Mouse (Mus musculus) embryonic facial prominence, embryonic 12.5 days (tissue): ENCODE measurements around the gene Wfikkn1. TPM values are rescaled to one million over a fixed set of nuclear protein-coding genes. Genes with fewer than 3 reads are reported as not detected.

Experiments
- ATAC-seq: fragments of 200-750 bp; cut with Nextera tagmentation; 2 replicates; pipeline ENCODE4 v1.8.0; 2017; ENCODE audit not compliant: insufficient number of reproducible peaks, insufficient read depth, low FRiP score, low TSS enrichment
- H3K27ac ChIP-seq: fragments of 300-500 bp; sonication (generic); 2 replicates; pipeline ENCODE4 v1.5.1; 2016; ENCODE audit warnings: mild to moderate bottlenecking
- H3K27me3 ChIP-seq: fragments of 300-500 bp; sonication (generic); 2 replicates; pipeline ENCODE4 v1.6.1; 2016; ENCODE audit warnings: mild to moderate bottlenecking, moderate library complexity
- H3K36me3 ChIP-seq: fragments of 300-500 bp; sonication (generic); 2 replicates; pipeline ENCODE4 v1.6.1; 2016; ENCODE audit warnings: mild to moderate bottlenecking
- H3K4me1 ChIP-seq: fragments of 300-500 bp; sonication (generic); 2 replicates; pipeline ENCODE4 v1.6.1; 2016
- H3K4me2 ChIP-seq: fragments of 300-500 bp; sonication (generic); replicated peaks from 2 replicates; pipeline ENCODE4 v1.6.1; 2016; ENCODE audit warnings: mild to moderate bottlenecking, moderate library complexity
- H3K4me3 ChIP-seq: fragments of 300-500 bp; sonication (generic); 2 replicates; pipeline ENCODE4 v1.5.1; 2016; ENCODE audit warnings: mild to moderate bottlenecking
- H3K9ac ChIP-seq: fragments of 300-500 bp; sonication (generic); 2 replicates; pipeline ENCODE4 v1.6.1; 2016; ENCODE audit warnings: mild to moderate bottlenecking, moderate library complexity
- H3K9me3 ChIP-seq: fragments of 300-500 bp; sonication (generic); 2 replicates; pipeline ENCODE4 v1.6.1; 2016; ENCODE audit warnings: mild to moderate bottlenecking, moderate library complexity
- WGBS: fragments of 180-500 bp; shearing (Covaris S2); methylation state at CpG from one replicate; pipeline ENCODE4 v1.1.7; 2016; 5-methylcytosine and 5-hydroxymethylcytosine counted together
- polyA plus RNA-seq: library from polyadenylated mRNA; unstranded; fragments of >200 nt; fragmentation: Nextera tagmentation; extraction: Ambion mirVana; gene quantifications from 2 replicates; pipeline ENCODE4 v1.2.1, GENCODE M21; 2016

Wfikkn1 gene
- polyA plus RNA-seq: 0.45 and 0.62 TPM in 2 replicates

DNA sequence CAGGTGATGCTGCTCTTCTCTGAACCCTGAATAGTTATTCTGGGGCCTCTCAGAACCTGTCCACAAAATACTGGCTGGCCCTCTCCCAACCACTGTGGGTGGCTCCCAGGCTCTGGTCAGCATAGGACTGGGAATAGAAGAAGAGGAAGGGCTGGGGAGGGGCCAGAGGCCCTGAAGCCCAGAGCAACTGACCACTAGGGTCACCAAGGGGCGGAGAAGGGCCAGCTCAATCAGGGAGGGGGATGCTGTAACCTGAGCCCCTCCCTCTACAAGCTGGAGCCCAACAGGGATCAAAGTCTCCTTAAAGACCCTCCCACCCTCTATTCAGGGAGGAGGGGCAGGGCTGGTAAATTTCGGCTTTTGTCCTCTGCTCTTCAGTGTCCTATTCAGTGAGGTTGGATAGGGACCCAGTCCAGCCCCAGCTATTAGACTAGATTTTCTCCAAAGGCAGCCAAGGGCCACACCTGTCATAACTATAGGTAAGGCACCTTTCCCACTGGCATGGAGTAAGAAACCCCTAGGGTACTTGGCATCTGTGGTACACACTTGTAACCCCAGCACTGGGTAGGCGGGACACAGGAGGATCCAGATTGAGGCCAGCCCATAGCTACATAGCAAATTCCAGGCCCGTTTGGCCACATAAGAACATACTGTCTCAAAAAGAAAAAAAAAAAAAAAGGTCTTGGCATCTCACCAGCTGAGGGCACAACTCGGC is at the start of gene Wfikkn1:
Wfikkn1 (minus strand) TSS at position 663 of the 715 bp plus-strand sequence.
- no peak within 1 kb of the TSS for H3K4me3 ChIP-seq
- no peak within 1 kb of the TSS for H3K4me2 ChIP-seq

DNA sequence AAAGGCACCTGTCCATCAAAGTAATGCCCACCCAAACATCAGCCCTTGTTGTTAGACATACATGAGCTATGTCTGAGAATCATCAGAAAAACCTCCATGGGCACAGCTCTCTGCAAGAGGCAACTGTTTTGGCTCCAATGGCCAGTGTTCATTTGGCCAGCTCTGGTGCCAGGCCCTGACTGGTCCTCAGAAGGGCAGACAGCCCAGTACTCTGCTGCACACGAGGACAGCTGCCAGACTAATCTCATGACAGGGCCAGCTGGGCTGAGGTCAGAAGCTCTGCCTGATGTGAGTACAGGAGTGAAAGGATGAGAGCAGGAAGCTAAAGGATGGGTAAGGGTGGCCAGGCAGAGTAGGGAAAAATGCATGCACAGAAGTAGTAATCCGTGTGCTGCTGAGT is 44.7 kb upstream of the Wfikkn1 start:
- ATAC-seq: no peak
- Histone ChIP-seq H3K27me3 (no peaks in the 10 kb centered on the region), H3K36me3 (peaks cover 45% of the 10 kb centered on the region), H3K4me3 (no peak overlapping the region), H3K4me2 (no peak overlapping the region), H3K4me1 (0 out of 2 replicates have a peak, but pooled peaks cover 4% of the 10 kb centered on the region), H3K27ac (no peak overlapping the region), H3K9me3 (no peaks in the 10 kb centered on the region), H3K9ac (no peak overlapping the region)
- 76% methylated on average over 2 of the region's 2 CpGs for WGBS

More for the DNA sequence above, at the start of gene Wfikkn1:
- no peaks in the 10 kb centered on the region for H3K9me3 ChIP-seq
- 0 out of 2 replicates have a peak within 1 kb of the TSS, but pooled peaks have one; percentile 15 for H3K9ac ChIP-seq
- H3K36me3 ChIP-seq: peaks cover 55% of the 10 kb centered on the region
- H3K27me3 ChIP-seq: no peaks in the 10 kb centered on the region
- H3K4me1 ChIP-seq: peaks cover 37% of the 10 kb centered on the region
- H3K27ac ChIP-seq: peak within 1 kb of the TSS; percentile 38; the same call in 1 of the 2 replicates
- ATAC-seq: no peak
- 22% methylated on average over 5 of the region's 5 CpGs for WGBS

DNA sequence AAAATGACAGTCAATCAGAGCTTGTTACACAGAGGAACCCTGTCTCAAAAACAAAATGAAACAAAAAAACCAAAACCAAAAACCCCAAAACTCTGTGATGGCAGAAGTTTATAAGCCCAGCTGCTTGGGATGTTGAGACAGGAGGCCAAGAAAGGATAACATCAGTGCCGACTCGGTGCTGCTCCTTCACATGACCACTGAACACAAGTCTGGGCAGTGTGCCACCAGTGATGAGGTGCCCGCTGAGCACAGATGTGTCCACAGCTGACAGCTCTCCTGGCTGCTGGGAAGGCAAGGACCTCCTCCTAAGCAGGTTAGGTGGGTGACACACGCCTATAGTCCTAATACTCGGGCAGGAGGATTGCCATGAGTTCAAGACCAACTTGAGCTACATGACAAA is 41.5 kb upstream of the Wfikkn1 start:
- ATAC-seq: no peak
- H3K4me3 ChIP-seq: no peak overlapping the region
- H3K4me2 ChIP-seq: no peak overlapping the region
- H3K9ac ChIP-seq: no peak overlapping the region
- H3K36me3 ChIP-seq: peaks cover 16% of the 10 kb centered on the region
- WGBS: 86% methylated on average over 5 of the region's 5 CpGs
- H3K4me1 ChIP-seq: peaks cover 17% of the 10 kb centered on the region
- H3K27me3 ChIP-seq: no peaks in the 10 kb centered on the region
- H3K27ac ChIP-seq: no peak overlapping the region
- no peaks in the 10 kb centered on the region for H3K9me3 ChIP-seq

DNA sequence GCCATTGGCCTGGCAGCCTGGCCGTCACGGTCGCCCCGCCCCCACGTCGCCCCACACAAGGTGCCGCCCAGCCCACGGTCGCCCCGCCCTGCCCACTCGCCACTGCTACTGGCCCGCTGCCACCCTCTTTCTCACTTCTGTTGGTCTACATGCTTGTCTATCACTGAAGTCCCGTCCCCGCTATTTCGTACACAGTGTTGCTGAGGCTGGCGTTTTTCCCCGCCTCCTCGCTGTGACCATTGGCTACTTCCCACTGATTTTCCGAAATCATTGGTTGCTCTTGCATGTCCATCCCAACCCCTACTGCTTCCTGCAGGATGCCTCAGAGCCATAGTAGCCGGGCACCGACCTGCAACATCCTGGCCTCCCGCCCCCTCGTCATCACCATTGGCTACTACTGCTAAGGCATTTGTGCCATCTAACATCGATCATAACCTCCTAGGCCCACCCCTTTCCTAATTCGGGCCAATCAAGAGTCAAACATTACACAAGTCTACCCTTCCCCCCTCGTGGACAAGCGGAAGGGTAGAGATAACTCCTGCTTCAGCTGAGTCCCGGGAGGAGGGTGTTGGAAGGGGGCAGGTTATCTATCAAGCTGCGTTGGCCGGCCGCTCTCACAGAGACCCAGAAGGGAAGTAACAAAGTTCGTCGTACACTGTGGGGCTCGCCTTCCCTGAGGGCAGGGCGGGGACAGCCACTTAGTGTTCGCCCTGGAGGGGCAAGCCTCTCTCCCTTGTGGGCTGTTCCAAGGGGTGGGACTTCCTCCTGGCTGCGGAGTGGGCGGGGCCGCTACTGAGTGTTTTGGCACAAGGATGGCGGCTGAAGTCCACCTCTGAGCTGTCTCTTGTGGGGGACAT is 39.4 kb upstream of the Wfikkn1 start:
- Histone ChIP-seq H3K27ac (peak overlapping the region; percentile 86), H3K4me2 (peak overlapping the region; percentile 80), H3K9ac (peak overlapping the region; percentile 71), H3K4me3 (peak overlapping the region; percentile 95), H3K36me3 (no peaks in the 10 kb centered on the region), H3K9me3 (no peaks in the 10 kb centered on the region), H3K4me1 (peaks cover 17% of the 10 kb centered on the region), H3K27me3 (no peaks in the 10 kb centered on the region)
- WGBS: under 1% methylated on average over 40 of the region's 40 CpGs
- ATAC-seq: peak; percentile 99

DNA sequence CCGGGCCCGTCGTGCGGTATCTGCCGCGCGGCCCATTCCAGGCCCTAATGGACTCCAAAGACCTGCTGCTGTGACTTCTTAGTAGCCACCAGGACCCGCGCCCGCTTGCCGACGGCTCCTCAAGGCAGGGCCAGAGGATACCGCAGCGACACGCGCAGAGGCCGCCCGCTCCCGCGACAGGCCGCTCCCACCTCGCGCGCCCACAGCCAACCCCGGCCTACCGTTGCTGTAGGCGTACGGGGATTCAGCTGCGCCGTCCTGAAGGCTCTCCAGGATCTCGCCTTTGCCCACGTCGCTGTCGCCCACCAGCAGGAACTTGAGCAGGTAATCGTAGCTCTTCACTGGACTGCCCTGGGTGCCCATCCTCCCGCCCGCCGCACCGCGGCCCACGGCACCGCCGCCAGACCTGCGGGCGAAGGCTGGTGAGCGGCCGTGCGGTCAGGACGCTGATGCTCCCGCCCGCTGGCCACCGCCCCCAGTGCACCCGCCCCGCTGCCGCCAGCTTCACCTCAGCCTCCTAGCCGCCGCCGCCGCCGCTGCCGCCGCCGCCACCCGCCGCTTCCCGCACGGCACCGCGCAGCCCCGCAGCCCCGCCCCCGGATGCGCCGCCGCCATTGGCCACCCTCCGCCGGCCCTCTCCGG is 38.6 kb upstream of the Wfikkn1 start, which contains the start of gene Rab40c:
Rab40c (minus strand) TSS at position 584 of the 642 bp plus-strand sequence.
- ATAC-seq: no peak
- Histone ChIP-seq H3K9ac (peak within 1 kb of the TSS; percentile 71), H3K27ac (peak within 1 kb of the TSS; percentile 86)

DNA sequence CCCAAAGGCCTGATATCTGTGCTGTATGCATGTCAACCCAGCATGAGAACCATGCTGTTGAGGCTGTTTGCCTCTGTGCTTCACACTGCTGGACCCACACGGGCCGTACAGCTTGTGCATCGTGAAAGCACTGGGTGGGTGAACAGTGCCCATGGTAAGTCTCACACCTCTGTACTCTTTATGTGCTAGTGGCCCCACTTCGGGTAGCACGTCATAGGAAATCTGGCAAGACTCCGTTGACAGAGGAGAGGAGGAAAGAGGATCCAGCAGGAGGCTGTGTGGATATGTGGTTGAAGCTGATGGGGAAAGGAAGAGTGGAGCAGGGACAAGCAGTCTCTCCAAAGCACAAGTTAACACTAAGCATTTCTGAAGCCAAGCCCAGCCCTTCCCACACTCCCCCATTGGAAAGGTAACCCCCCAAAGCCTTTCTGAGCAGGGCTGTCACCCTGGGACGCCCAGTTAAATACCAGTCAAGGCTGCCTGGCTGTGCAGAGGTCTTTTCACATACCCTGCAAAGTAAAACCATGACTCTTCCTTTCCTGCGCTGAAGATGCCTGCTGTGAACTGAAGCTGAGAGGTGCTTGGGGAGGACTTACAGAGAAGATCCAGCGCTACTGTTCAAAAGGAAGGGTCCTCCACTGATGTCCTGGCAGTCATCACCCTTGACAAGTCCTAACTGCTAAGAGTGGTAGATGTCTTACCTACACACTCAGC is 37.5 kb upstream of the Wfikkn1 start:
- WGBS: 83% methylated on average over 9 of the region's 9 CpGs
- Histone ChIP-seq H3K9ac (peak overlapping the region; percentile 71), H3K36me3 (no peaks in the 10 kb centered on the region), H3K4me2 (peak overlapping the region; percentile 80), H3K4me3 (peak overlapping the region; percentile 95), H3K4me1 (peaks cover 17% of the 10 kb centered on the region), H3K9me3 (no peaks in the 10 kb centered on the region), H3K27ac (no peak overlapping the region), H3K27me3 (no peaks in the 10 kb centered on the region)
- ATAC-seq: no peak

More for the DNA sequence above, 38.6 kb upstream of the Wfikkn1 start, which contains the start of gene Rab40c:
- peak within 1 kb of the TSS; percentile 95 for H3K4me3 ChIP-seq
- H3K9me3 ChIP-seq: no peaks in the 10 kb centered on the region
- H3K36me3 ChIP-seq: no peaks in the 10 kb centered on the region
- H3K4me2 ChIP-seq: peak within 1 kb of the TSS; percentile 80
- H3K27me3 ChIP-seq: no peaks in the 10 kb centered on the region
- peaks cover 17% of the 10 kb centered on the region for H3K4me1 ChIP-seq
- WGBS: under 1% methylated on average over 61 of the region's 78 CpGs

DNA sequence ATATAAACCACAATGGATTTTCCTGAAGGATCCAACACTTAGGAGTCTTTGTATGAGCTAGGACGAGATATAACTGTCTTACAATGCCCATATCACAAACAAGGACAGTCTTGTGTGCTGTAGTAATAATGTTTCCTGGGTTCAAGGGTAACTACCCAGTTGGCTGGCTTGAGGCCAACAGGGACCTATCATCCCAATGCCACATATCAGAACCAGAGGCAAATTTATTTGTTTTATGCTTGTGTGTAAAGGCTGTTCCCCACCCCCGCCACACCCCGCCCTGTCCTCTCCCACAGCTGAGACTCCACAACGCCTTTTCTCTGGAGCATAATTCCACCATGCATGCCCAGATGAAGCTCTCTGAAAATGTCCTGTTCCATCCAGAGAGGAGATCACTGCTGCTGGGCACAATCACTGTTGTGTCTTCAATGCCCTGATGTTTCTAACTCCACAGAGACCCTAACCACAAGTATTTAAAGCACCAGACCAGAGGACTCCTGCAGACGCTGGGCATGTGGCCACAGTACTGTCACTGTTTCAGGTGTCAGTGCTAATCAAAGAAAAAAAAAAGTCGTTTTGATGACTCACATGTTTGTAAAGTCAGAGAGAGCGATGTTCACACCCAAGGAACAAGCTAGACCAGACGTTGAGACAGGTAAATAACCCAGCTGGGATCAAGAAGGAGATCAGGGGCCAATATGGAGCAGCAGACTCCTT is 36.4 kb upstream of the Wfikkn1 start:
- 85% methylated on average over 8 of the region's 8 CpGs for WGBS
- Histone ChIP-seq H3K9ac (no peak overlapping the region), H3K4me2 (no peak overlapping the region), H3K9me3 (no peaks in the 10 kb centered on the region), H3K4me3 (no peak overlapping the region), H3K27ac (no peak overlapping the region), H3K4me1 (peaks cover 17% of the 10 kb centered on the region), H3K27me3 (no peaks in the 10 kb centered on the region), H3K36me3 (0 out of 2 replicates have a peak, but pooled peaks cover 1% of the 10 kb centered on the region)
- no peak for ATAC-seq

DNA sequence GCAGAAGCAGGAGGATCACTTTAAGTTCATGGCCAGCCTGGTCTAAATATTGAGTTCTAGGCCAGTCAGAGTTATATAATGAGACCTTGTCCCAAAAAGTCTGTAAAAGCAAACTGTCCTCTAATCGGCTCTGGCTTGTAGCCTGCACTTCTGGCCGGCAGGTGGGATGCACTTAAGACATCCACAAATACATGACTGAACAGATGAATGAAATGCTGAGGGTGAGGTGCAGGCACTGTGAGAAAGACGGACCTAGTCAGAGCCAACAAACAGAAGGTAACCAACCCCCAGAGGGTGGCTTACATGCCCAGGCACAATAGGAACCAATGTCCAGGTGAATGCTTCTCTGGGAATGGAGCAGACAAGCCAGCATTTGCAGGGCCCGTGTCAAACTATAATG is 33.6 kb upstream of the Wfikkn1 start:
- peaks cover 13% of the 10 kb centered on the region for H3K4me1 ChIP-seq

DNA sequence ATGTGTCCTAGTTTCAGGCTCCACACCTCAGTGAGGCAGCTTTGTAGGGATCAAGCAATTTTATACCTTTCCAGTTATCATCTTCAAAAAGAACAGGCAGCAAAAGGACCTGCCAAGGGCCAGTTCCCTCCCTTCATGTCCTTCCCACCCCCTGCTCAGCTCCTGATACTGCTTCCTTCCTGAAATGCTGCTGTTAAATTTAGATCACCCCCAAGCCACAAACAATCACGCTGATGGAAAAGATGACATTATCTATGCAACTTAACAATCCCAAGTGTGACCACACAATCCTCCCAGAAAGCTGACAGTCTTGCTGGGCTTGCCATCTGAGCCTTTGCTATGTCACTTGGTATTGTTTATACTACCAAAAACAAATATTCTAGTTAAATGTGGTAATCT is 33.2 kb upstream of the Wfikkn1 start:
- Histone ChIP-seq H3K9me3 (no peaks in the 10 kb centered on the region), H3K27me3 (no peaks in the 10 kb centered on the region), H3K36me3 (0 out of 2 replicates have a peak, but pooled peaks cover 4% of the 10 kb centered on the region), H3K4me1 (peaks cover 13% of the 10 kb centered on the region), H3K4me3 (no peak overlapping the region), H3K9ac (no peak overlapping the region), H3K27ac (no peak overlapping the region), H3K4me2 (no peak overlapping the region)
- WGBS: 64% methylated on average over 1 of the region's 1 CpGs
- ATAC-seq: no peak

More for the DNA sequence above, 33.6 kb upstream of the Wfikkn1 start:
- H3K9me3 ChIP-seq: no peaks in the 10 kb centered on the region
- no peak overlapping the region for H3K4me2 ChIP-seq
- no peak overlapping the region for H3K27ac ChIP-seq
- H3K36me3 ChIP-seq: 0 out of 2 replicates have a peak, but pooled peaks cover 4% of the 10 kb centered on the region
- H3K9ac ChIP-seq: no peak overlapping the region
- H3K4me3 ChIP-seq: no peak overlapping the region
- WGBS: 89% methylated on average over 4 of the region's 4 CpGs
- H3K27me3 ChIP-seq: no peaks in the 10 kb centered on the region
- no peak for ATAC-seq

DNA sequence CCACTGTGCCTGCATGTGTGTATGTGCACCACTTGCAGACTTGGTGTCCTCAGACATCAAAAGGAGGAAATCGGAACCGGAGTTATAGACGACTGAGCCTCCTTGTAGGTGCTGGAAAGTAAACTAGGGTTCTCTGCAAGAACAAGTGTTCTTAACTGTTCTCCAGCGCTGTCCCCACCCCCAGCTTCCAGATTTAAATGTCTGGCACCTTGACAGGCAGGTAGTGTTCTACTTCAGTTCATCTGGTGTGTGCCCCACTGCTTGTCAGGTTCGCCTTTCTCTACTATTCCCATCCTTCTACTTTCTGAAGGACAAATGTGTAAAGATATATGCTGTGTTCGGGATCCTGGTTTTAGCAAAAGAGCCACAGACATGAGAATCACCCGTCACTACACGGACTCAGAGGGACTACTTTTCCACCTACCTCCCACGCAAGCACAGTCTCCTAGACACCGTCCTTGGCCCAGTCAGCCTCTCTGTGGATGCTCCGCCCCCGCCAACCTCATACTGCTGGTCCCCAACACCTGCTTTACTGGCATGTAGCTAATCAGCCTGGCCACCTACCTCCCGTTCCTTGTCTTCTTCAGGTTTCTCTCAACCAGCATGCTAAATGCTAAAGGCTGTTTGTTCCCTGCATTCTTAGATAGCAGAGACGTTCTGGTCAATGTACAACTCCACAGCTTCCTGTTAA is 32.7 kb upstream of the Wfikkn1 start:
- Histone ChIP-seq H3K27me3 (no peaks in the 10 kb centered on the region), H3K4me2 (no peak overlapping the region), H3K9me3 (no peaks in the 10 kb centered on the region), H3K36me3 (0 out of 2 replicates have a peak, but pooled peaks cover 4% of the 10 kb centered on the region), H3K9ac (no peak overlapping the region), H3K27ac (no peak overlapping the region), H3K4me3 (no peak overlapping the region), H3K4me1 (peaks cover 8% of the 10 kb centered on the region)
- ATAC-seq: no peak
- WGBS: 89% methylated on average over 14 of the region's 14 CpGs
